Mouse (Mus musculus) thymus, adult 2 months (tissue): ENCODE data around the gene Inka2.

Experiments used
- CTCF ChIP-seq: fragments of 200-500 bp; IDR thresholded peaks from 2 replicates; pipeline ENCODE4 v1.5.1; 2012; ENCODE audit warnings: mild to moderate bottlenecking, control low read depth, low read length, moderate library complexity, borderline replicate concordance; ENCODE audit not compliant: control insufficient read depth, poor library complexity, insufficient read depth; ENCODE audit errors: extremely low read depth
- POLR2A ChIP-seq: fragments of 200-500 bp; IDR thresholded peaks from 2 replicates; pipeline ENCODE4 v1.6.1; 2012; ENCODE audit warnings: mild to moderate bottlenecking, low read length, control low read depth, moderate library complexity; ENCODE audit not compliant: control insufficient read depth, poor library complexity, insufficient read depth; ENCODE audit errors: extremely low read depth

- TF ChIP-seq CTCF = no peak
- no peak for TF ChIP-seq POLR2A
Measured at GRCm38 (mm10) chr3:105726037-105726436, 21.6 kb downstream of the Inka2 start.
